Mouse (Mus musculus): ENCODE measurements at regions not wholly inside any gene's neighbourhood (a gene's known extent, or its start where the extent isn't known, plus 50 kb on each side); places are given as distances from the start of the nearest gene placed in this dataset.

GRCm38 (mm10) chr3:133645604-133646003, 100.7 kb upstream of the Tet2 start:
- Histone ChIP-seq H3K27ac (replicated peaks; ENCODE audit: low read depth, low read length) (no peak overlapping the region), H3K4me1 (ENCODE audit: control insufficient read depth, insufficient read depth, insufficient read length, low read length) (no peaks in the 10 kb centered on the region), H3K4me3 (ENCODE audit: insufficient read depth, low read depth, low read length) (no peak overlapping the region)

GRCm38 (mm10) chr3:133646449-133647059, 101.6 kb upstream of the Tet2 start:
- H3K4me3 ChIP-seq (ENCODE audit: insufficient read depth, low read depth, low read length): no peak overlapping the region
- H3K4me1 ChIP-seq (ENCODE audit: control insufficient read depth, insufficient read depth, insufficient read length, low read length): no peaks in the 10 kb centered on the region
- no peak overlapping the region for H3K27ac ChIP-seq (replicated peaks; ENCODE audit: low read depth, low read length)

GRCm38 (mm10) chr3:133650025-133650424, 105.1 kb upstream of the Tet2 start:
- H3K4me3 ChIP-seq (ENCODE audit: insufficient read depth, low read depth, low read length): no peak overlapping the region
- no peaks in the 10 kb centered on the region for H3K4me1 ChIP-seq (ENCODE audit: control insufficient read depth, insufficient read depth, insufficient read length, low read length)
- H3K27ac ChIP-seq (replicated peaks; ENCODE audit: low read depth, low read length): no peak overlapping the region

GRCm38 (mm10) chr3:133651996-133652395, 107.1 kb upstream of the Tet2 start:
- Histone ChIP-seq H3K4me1 (ENCODE audit: control insufficient read depth, insufficient read depth, insufficient read length, low read length) (no peaks in the 10 kb centered on the region), H3K27ac (replicated peaks; ENCODE audit: low read depth, low read length) (no peak overlapping the region), H3K4me3 (ENCODE audit: insufficient read depth, low read depth, low read length) (no peak overlapping the region)

GRCm38 (mm10) chr3:133659759-133660158, 114.8 kb upstream of the Tet2 start:
- H3K4me1 ChIP-seq (ENCODE audit: control insufficient read depth, insufficient read depth, insufficient read length, low read length): no peaks in the 10 kb centered on the region
- no peak overlapping the region for H3K27ac ChIP-seq (replicated peaks; ENCODE audit: low read depth, low read length)
- no peak overlapping the region for H3K4me3 ChIP-seq (ENCODE audit: insufficient read depth, low read depth, low read length)

- no peak overlapping the region for H3K4me3 ChIP-seq (ENCODE audit: insufficient read depth, low read depth, low read length)
- H3K4me1 ChIP-seq (ENCODE audit: control insufficient read depth, insufficient read depth, insufficient read length, low read length): no peaks in the 10 kb centered on the region
- H3K27ac ChIP-seq (replicated peaks; ENCODE audit: low read depth, low read length): no peak overlapping the region
Measured at GRCm38 (mm10) chr3:133661303-133661702, 116.4 kb upstream of the Tet2 start.

GRCm38 (mm10) chr3:133664914-133665313, 120.0 kb upstream of the Tet2 start:
- no peak overlapping the region for H3K27ac ChIP-seq (replicated peaks; ENCODE audit: low read depth, low read length)
- no peak overlapping the region for H3K4me3 ChIP-seq (ENCODE audit: insufficient read depth, low read depth, low read length)
- no peaks in the 10 kb centered on the region for H3K4me1 ChIP-seq (ENCODE audit: control insufficient read depth, insufficient read depth, insufficient read length, low read length)

GRCm38 (mm10) chr3:133665425-133666317, 120.7 kb upstream of the Tet2 start:
- Histone ChIP-seq H3K4me1 (ENCODE audit: control insufficient read depth, insufficient read depth, insufficient read length, low read length) (no peaks in the 10 kb centered on the region), H3K4me3 (ENCODE audit: insufficient read depth, low read depth, low read length) (no peak overlapping the region), H3K27ac (replicated peaks; ENCODE audit: low read depth, low read length) (no peak overlapping the region)

- Histone ChIP-seq H3K4me1 (ENCODE audit: control insufficient read depth, insufficient read depth, insufficient read length, low read length) (peaks cover 2% of the 10 kb centered on the region; the same call in 1 of the 2 replicates), H3K27ac (replicated peaks; ENCODE audit: low read depth, low read length) (no peak overlapping the region), H3K4me3 (ENCODE audit: insufficient read depth, low read depth, low read length) (no peak overlapping the region)
Measured at GRCm38 (mm10) chr3:133672742-133673447, 128.0 kb upstream of the Tet2 start.

GRCm38 (mm10) chr3:133677892-133678291, 133.0 kb upstream of the Tet2 start:
- Histone ChIP-seq H3K4me1 (ENCODE audit: control insufficient read depth, insufficient read depth, insufficient read length, low read length) (peaks cover 2% of the 10 kb centered on the region; the same call in 1 of the 2 replicates), H3K27ac (replicated peaks; ENCODE audit: low read depth, low read length) (no peak overlapping the region)

GRCm38 (mm10) chr3:133679891-133680290, 135.0 kb upstream of the Tet2 start:
- H3K4me3 ChIP-seq (ENCODE audit: insufficient read depth, low read depth, low read length): no peak overlapping the region
- no peaks in the 10 kb centered on the region for H3K4me1 ChIP-seq (ENCODE audit: control insufficient read depth, insufficient read depth, insufficient read length, low read length)
- no peak overlapping the region for H3K27ac ChIP-seq (replicated peaks; ENCODE audit: low read depth, low read length)

More at GRCm38 (mm10) chr3:133677892-133678291, 133.0 kb upstream of the Tet2 start:
- no peak overlapping the region for H3K4me3 ChIP-seq (ENCODE audit: insufficient read depth, low read depth, low read length)

- no peak overlapping the region for H3K4me3 ChIP-seq (ENCODE audit: insufficient read depth, low read depth, low read length)
- H3K27ac ChIP-seq (replicated peaks; ENCODE audit: low read depth, low read length): no peak overlapping the region
- no peaks in the 10 kb centered on the region for H3K4me1 ChIP-seq (ENCODE audit: control insufficient read depth, insufficient read depth, insufficient read length, low read length)
Measured at GRCm38 (mm10) chr3:133680343-133680742, 135.4 kb upstream of the Tet2 start.

GRCm38 (mm10) chr3:133680805-133681204, 135.9 kb upstream of the Tet2 start:
- Histone ChIP-seq H3K4me3 (ENCODE audit: insufficient read depth, low read depth, low read length) (no peak overlapping the region), H3K4me1 (ENCODE audit: control insufficient read depth, insufficient read depth, insufficient read length, low read length) (no peaks in the 10 kb centered on the region), H3K27ac (replicated peaks; ENCODE audit: low read depth, low read length) (no peak overlapping the region)

GRCm38 (mm10) chr3:133684196-133684743, 139.3 kb upstream of the Tet2 start:
- Histone ChIP-seq H3K27ac (replicated peaks; ENCODE audit: low read depth, low read length) (no peak overlapping the region), H3K4me1 (ENCODE audit: control insufficient read depth, insufficient read depth, insufficient read length, low read length) (no peaks in the 10 kb centered on the region), H3K4me3 (ENCODE audit: insufficient read depth, low read depth, low read length) (no peak overlapping the region)

GRCm38 (mm10) chr3:133684747-133685146, 139.8 kb upstream of the Tet2 start:
- Histone ChIP-seq H3K4me3 (ENCODE audit: insufficient read depth, low read depth, low read length) (no peak overlapping the region), H3K27ac (replicated peaks; ENCODE audit: low read depth, low read length) (no peak overlapping the region), H3K4me1 (ENCODE audit: control insufficient read depth, insufficient read depth, insufficient read length, low read length) (no peaks in the 10 kb centered on the region)

All from brown adipose tissue, adult 24 weeks (tissue).